Mouse (Mus musculus): ENCODE measurements around the gene Plxnb2. TPM values are rescaled to one million over a fixed set of nuclear protein-coding genes. Genes with fewer than 3 reads are reported as not detected.

The Plxnb2 gene
- polyA plus RNA-seq, 1 experiment, result 100 TPM

- TF ChIP-seq FLI1 (IDR thresholded peaks at IDR 0.05; ENCODE audit: low read length) (no peak), GATA1 (IDR thresholded peaks at IDR 0.05; ENCODE audit: borderline replicate concordance, low read length) (no peak)
- H3K27me3 ChIP-seq (replicated peaks), result peaks cover 72% of the 10 kb centered on the region
- peak overlapping the region; percentile 5 for H3K4me3 ChIP-seq (replicated peaks)
- H3K9me3 ChIP-seq, result no peaks in the 10 kb centered on the region
- H3K4me1 ChIP-seq, result peaks cover 15% of the 10 kb centered on the region
- H3K36me3 ChIP-seq (replicated peaks; ENCODE audit: low read length), result peaks cover 74% of the 10 kb centered on the region
Measured at GRCm38 (mm10) chr15:89157954-89158353, 22.6 kb downstream of the Plxnb2 start.

- Histone ChIP-seq H3K4me3 (replicated peaks) (no peak overlapping the region), H3K27me3 (replicated peaks) (peaks cover 83% of the 10 kb centered on the region), H3K36me3 (replicated peaks; ENCODE audit: low read length) (peaks cover 22% of the 10 kb centered on the region), H3K4me1 (peaks cover 32% of the 10 kb centered on the region), H3K9me3 (peaks cover 4% of the 10 kb centered on the region; the same call in 1 of the 2 replicates)
- TF ChIP-seq GATA1 (IDR thresholded peaks at IDR 0.05; ENCODE audit: borderline replicate concordance, low read length) (no peak), FLI1 (IDR thresholded peaks at IDR 0.05; ENCODE audit: low read length) (no peak)
Measured at GRCm38 (mm10) chr15:89152312-89152711, 28.3 kb downstream of the Plxnb2 start.

GRCm38 (mm10) chr15:89150041-89150390, 30.6 kb downstream of the Plxnb2 start:
- TF ChIP-seq GATA1 (IDR thresholded peaks at IDR 0.05; ENCODE audit: borderline replicate concordance, low read length) (no peak), FLI1 (IDR thresholded peaks at IDR 0.05; ENCODE audit: low read length) (no peak)
- Histone ChIP-seq H3K36me3 (replicated peaks; ENCODE audit: low read length) (no peaks in the 10 kb centered on the region), H3K4me3 (replicated peaks) (peak overlapping the region; percentile 92), H3K27me3 (replicated peaks) (peaks cover 86% of the 10 kb centered on the region), H3K9me3 (peaks cover 14% of the 10 kb centered on the region), H3K4me1 (peaks cover 48% of the 10 kb centered on the region)

GRCm38 (mm10) chr15:89149271-89150040, 31.1 kb downstream of the Plxnb2 start, which contains the start of gene Mapk11:
Gene Mapk11, minus strand, starts transcription at chr15:89149628.
- no peak for TF ChIP-seq GATA1 (IDR thresholded peaks at IDR 0.05; ENCODE audit: borderline replicate concordance, low read length)
- no peak for TF ChIP-seq FLI1 (IDR thresholded peaks at IDR 0.05; ENCODE audit: low read length)
- H3K27me3 ChIP-seq (replicated peaks), result peaks cover 88% of the 10 kb centered on the region
- H3K36me3 ChIP-seq (replicated peaks; ENCODE audit: low read length), result no peaks in the 10 kb centered on the region
- H3K9me3 ChIP-seq, result peaks cover 14% of the 10 kb centered on the region
- peak within 1 kb of the TSS; percentile 92 for H3K4me3 ChIP-seq (replicated peaks)
- peaks cover 51% of the 10 kb centered on the region for H3K4me1 ChIP-seq

- Histone ChIP-seq H3K36me3 (replicated peaks; ENCODE audit: low read length) (no peaks in the 10 kb centered on the region), H3K4me3 (replicated peaks) (peak overlapping the region; percentile 92), H3K4me1 (peaks cover 51% of the 10 kb centered on the region), H3K9me3 (peaks cover 14% of the 10 kb centered on the region), H3K27me3 (replicated peaks) (peaks cover 88% of the 10 kb centered on the region)
- TF ChIP-seq GATA1 (IDR thresholded peaks at IDR 0.05; ENCODE audit: borderline replicate concordance, low read length), result no peak
- TF ChIP-seq FLI1 (IDR thresholded peaks at IDR 0.05; ENCODE audit: low read length), result no peak
Measured at GRCm38 (mm10) chr15:89148496-89149270, 31.9 kb downstream of the Plxnb2 start.

GRCm38 (mm10) chr15:89147895-89148294, 32.7 kb downstream of the Plxnb2 start:
- no peak for TF ChIP-seq GATA1 (IDR thresholded peaks at IDR 0.05; ENCODE audit: borderline replicate concordance, low read length)
- TF ChIP-seq FLI1 (IDR thresholded peaks at IDR 0.05; ENCODE audit: low read length), result no peak
- peaks cover 91% of the 10 kb centered on the region for H3K27me3 ChIP-seq (replicated peaks)
- H3K4me1 ChIP-seq, result peaks cover 55% of the 10 kb centered on the region
- H3K4me3 ChIP-seq (replicated peaks), result no peak overlapping the region
- peaks cover 14% of the 10 kb centered on the region for H3K9me3 ChIP-seq
- H3K36me3 ChIP-seq (replicated peaks; ENCODE audit: low read length), result no peaks in the 10 kb centered on the region

GRCm38 (mm10) chr15:89147456-89147855, 33.1 kb downstream of the Plxnb2 start:
- H3K27me3 ChIP-seq (replicated peaks), result peaks cover 91% of the 10 kb centered on the region
- no peaks in the 10 kb centered on the region for H3K36me3 ChIP-seq (replicated peaks; ENCODE audit: low read length)

GRCm38 (mm10) chr15:89147024-89147423, 33.6 kb downstream of the Plxnb2 start:
- TF ChIP-seq GATA1 (IDR thresholded peaks at IDR 0.05; ENCODE audit: borderline replicate concordance, low read length) (no peak), FLI1 (IDR thresholded peaks at IDR 0.05; ENCODE audit: low read length) (no peak)
- no peak overlapping the region for H3K4me3 ChIP-seq (replicated peaks)
- peaks cover 14% of the 10 kb centered on the region for H3K9me3 ChIP-seq
- H3K36me3 ChIP-seq (replicated peaks; ENCODE audit: low read length), result no peaks in the 10 kb centered on the region
- H3K27me3 ChIP-seq (replicated peaks), result peaks cover 91% of the 10 kb centered on the region
- peaks cover 55% of the 10 kb centered on the region for H3K4me1 ChIP-seq

More at GRCm38 (mm10) chr15:89147456-89147855, 33.1 kb downstream of the Plxnb2 start:
- Histone ChIP-seq H3K4me3 (replicated peaks) (no peak overlapping the region), H3K4me1 (peaks cover 55% of the 10 kb centered on the region), H3K9me3 (peaks cover 14% of the 10 kb centered on the region)
- TF ChIP-seq GATA1 (IDR thresholded peaks at IDR 0.05; ENCODE audit: borderline replicate concordance, low read length), result no peak
- TF ChIP-seq FLI1 (IDR thresholded peaks at IDR 0.05; ENCODE audit: low read length), result no peak

- Histone ChIP-seq H3K4me1 (peaks cover 55% of the 10 kb centered on the region), H3K4me3 (replicated peaks) (peak overlapping the region; percentile 70), H3K9me3 (peaks cover 14% of the 10 kb centered on the region), H3K27me3 (replicated peaks) (peaks cover 95% of the 10 kb centered on the region), H3K36me3 (replicated peaks; ENCODE audit: low read length) (no peaks in the 10 kb centered on the region)
- TF ChIP-seq GATA1 (IDR thresholded peaks at IDR 0.05; ENCODE audit: borderline replicate concordance, low read length) (no peak), FLI1 (IDR thresholded peaks at IDR 0.05; ENCODE audit: low read length) (no peak)
Measured at GRCm38 (mm10) chr15:89146537-89146936, 34.1 kb downstream of the Plxnb2 start.

Measured in megakaryocyte, embryonic 14.5 days (primary cell).